Mouse (Mus musculus) layer of hippocampus, postnatal 14 days (tissue): ENCODE measurements at regions not wholly inside any gene's neighbourhood (a gene's known extent, or its start where the extent isn't known, plus 50 kb on each side); places are given as distances from the start of the nearest gene placed in this dataset.

Source experiments
- DNase-seq, 2 experiments: peaks; one replicate each; pipeline ENCODE4 v3.0.0; 2021 to 2022; ENCODE audit warnings: low spot score in 2 of 2, mixed read lengths in 1 of 2

GRCm38 (mm10) chr3:50933090-50933443, 291.2 kb upstream of the Noct start:
- no peak for DNase-seq

DNA sequence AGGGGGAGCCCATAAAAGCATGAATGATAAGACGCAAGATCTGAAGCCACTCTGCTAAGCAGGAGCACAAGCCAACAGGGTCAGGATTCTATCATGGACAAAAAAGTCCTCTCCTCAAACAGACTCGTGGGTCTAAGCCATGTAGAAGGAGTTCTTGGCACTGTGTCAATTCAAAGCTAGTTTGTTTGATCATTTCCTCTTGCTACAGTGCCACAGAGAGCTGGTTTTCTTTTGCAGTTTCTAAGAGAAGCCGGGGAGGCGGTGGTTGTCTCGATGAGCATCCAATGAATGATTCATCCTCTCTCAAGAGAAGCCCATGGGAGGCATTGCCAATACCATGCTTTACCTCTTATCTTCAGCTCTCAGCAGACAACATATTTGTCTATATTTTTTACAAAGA, 284.6 kb upstream of the Noct start:
- no peak for DNase-seq

- DNase-seq, result no peak
These were observed 283.6 kb upstream of the Noct start for GRCm38 (mm10) chr3:50940656-50941055.

DNA sequence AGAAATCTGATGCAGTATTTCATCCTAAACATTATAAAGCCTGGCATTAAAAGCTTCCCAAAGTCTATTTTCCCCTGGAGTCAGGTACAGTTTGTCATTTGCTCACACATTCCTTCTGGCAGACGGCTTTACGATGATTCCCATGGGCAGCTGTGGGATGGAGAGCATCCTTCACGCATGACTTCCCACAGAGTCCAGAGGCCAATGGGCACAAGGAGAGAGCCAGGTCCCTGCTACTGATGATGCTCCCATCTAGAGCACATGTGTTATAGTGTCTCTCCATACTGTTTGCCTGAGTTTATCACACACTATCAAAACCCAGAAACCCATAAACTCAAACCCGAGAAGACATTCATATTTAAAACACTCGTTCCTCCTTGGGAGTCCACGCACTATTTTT, 270.8 kb upstream of the Noct start:
- DNase-seq, result no peak

DNA sequence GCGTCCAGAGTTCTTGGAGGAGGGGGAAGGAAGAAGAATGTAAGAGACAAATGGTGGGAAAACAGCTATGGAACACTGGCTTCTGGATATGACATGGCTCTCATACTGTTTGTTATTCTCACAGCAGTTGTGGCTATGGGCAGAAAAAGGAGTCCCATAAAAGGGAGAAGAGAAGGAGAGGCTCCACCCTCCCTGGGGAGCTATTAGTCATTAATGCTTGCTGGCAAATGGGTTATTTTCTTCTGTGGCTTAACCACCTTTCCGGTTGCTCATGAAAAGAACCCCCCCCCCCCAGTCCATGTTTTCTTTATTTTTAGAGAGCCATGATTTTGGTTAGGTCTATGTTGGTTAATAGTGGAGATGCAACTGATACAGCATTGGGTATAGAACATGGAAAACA, 253.9 kb upstream of the Noct start:
- DNase-seq, result no peak

DNA sequence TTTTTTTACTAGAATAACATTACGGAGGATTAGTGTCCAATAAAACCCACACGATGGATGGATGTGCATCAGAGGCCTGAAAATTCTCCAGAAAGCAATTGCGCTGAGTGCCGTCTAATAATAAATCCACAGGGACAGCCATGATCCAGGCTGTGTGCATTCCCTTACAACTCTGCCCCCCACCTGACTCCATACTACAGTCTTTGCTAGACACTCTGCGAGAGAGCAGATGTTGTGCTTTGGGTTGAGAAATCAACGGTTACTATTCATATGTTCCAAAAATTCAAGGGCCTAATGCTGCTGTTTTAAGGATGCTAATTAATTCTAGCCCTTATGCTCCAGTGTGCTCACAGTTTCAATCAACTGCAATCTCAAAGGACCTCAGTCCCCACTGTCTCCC, 251.2 kb upstream of the Noct start:
- DNase-seq, result no peak

GRCm38 (mm10) chr3:50976141-50976780, 248.0 kb upstream of the Noct start:
- no peak for DNase-seq

GRCm38 (mm10) chr3:50976818-50977217, 247.4 kb upstream of the Noct start:
- no peak for DNase-seq

DNA sequence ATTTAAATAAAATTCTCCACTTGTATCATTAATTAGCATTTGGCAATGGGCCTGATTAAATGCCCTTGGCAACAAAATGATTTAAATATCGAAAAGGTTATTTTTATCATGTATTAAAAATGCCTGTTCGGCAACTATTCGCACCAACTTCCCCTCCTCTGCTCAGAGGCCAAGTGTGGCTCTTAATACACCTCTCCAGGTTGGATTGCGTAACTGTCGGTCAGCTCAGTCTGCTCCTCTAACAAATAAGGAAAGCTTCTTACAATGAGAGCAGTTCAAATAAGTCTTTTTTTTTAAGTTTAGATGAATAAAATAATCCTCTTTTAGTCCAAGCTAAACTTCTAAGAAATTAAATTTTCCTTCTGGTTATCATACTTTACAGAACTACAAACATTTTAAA, 245.6 kb upstream of the Noct start:
- no peak for DNase-seq

- DNase-seq, result no peak
These were observed 244.7 kb upstream of the Noct start for GRCm38 (mm10) chr3:50979592-50979991.

DNA sequence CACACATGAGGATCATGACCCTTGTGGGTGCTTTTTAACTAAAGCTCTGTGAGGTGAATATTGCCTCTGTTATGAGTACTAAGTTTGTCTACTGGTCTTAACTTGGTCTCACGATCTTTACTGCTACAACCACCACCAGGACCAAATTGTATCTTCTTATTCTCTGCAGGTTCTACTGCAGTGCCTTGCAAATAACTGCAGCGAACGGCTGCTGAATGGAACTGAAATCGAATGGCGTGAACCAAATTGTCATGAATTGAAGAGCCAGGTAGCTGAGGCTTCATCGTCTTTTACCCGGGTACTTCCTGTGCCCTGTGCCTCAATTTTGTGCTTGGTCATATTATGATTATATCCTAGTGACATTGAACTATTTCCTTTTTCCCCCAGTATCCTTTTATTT, 242.5 kb upstream of the Noct start:
- DNase-seq, result no peak

- DNase-seq, result no peak
These were observed 241.6 kb upstream of the Noct start for GRCm38 (mm10) chr3:50982649-50983048.

GRCm38 (mm10) chr3:50983126-50983525, 241.1 kb upstream of the Noct start:
- no peak for DNase-seq

- DNase-seq, result peak; percentile 29 to 37
These were observed 240.1 kb upstream of the Noct start for GRCm38 (mm10) chr3:50983962-50984765.

DNA sequence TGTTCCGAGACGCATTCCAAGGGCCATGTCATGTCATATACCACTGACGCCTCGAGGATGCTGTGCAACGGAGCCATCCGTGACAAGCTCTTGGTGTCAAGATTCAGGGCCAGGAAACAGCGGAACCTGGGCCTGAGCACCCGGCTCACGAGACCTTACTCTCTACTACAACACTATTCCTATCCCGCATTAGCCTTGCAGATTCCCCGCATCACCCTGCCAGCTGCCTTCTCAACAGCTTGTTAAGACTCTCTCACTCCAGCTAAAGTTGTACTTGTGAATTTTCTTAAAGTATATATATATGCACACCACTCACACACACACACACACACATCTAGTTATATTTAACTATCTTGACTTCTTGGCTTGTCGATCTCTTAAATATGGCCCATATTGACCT, 236.4 kb upstream of the Noct start:
- DNase-seq, result no peak

- no peak for DNase-seq
These were observed 233.4 kb upstream of the Noct start for GRCm38 (mm10) chr3:50990810-50991209.

GRCm38 (mm10) chr3:50992581-50993313, 231.5 kb upstream of the Noct start:
- DNase-seq, result no peak

DNA sequence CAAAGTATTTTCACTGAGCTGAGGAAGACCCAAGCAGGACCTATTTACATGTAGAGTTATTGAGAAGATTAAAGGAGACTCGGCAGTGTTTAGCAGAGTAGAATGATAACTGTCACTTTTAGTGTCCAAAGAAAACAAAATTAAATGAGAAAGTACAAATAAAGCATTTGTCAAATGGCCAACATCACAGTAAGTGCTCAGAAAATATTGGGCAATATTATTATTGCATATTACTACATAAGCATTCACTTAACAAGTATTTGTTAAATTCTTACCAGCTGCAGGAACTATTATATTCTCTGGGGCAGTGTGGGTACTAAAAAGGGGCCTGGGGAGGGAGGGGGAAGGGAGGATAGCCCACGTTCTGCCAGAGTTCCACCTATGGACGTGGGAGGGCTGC, 224.5 kb upstream of the Noct start:
- no peak for DNase-seq

DNA sequence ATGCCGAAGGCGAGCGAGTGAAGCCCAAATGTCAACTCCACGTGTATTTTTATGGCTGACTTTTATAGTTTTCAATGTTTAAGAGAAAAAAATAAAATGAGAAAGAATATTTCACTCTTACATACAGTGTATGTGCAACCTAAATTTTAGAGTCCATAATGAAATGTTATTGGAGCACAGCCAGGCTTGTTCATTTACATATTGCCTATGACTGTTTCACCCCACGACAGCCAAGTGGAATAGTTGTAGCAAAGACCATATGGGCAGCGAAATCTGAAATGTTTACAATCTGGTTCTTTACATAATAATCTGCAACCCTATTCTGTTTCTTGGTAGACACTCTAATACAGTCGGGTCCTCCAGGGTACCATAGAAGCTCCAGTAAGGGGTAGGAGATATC, 223.3 kb upstream of the Noct start:
- DNase-seq, result no peak

- DNase-seq, result no peak
These were observed 221.6 kb upstream of the Noct start for GRCm38 (mm10) chr3:51002662-51003061.

GRCm38 (mm10) chr3:51003506-51004170, 220.6 kb upstream of the Noct start:
- DNase-seq, result no peak

DNA sequence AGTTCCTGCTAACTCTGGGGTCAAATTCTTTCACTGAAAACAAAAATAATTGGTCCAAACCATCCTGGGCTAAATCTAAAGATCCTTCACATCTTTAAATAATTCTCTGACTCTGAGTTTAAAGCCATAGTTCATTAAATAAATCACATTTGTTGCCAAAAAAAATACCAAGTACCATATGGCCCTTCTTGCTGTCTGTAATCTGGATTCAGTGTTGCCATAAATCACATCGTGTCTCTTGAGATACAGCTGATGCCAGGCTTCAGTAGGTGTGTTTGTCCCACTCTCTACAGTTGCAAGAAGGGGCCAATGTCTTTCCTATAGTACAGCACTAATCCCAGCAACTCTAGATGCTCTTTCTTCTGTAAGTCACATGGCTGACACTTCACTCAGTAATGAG, 220.0 kb upstream of the Noct start:
- peak in 1 of 2 experiments; percentile 6 for DNase-seq
